Mouse (Mus musculus) limb, embryonic 10.5 days (tissue): ENCODE data around the gene Zfp536. TPM values are rescaled to one million over a fixed set of nuclear protein-coding genes. Genes with fewer than 3 reads are reported as not detected.

Source experiments
- DNase-seq: peaks from one replicate; pipeline ENCODE4 v3.0.0-alpha.2; 2017; ENCODE audit warnings: low spot score
- H3K27ac ChIP-seq: fragments of 300-500 bp; sonication (generic); 2 replicates; pipeline ENCODE4 v1.5.1; 2016; ENCODE audit warnings: mild to moderate bottlenecking
- H3K27me3 ChIP-seq: fragments of 300-500 bp; sonication (generic); 2 replicates; pipeline ENCODE4 v1.6.1; 2016; ENCODE audit warnings: low read depth, mild to moderate bottlenecking; ENCODE audit not compliant: poor library complexity, severe bottlenecking
- H3K36me3 ChIP-seq: fragments of 300-500 bp; sonication (generic); 2 replicates; pipeline ENCODE4 v1.6.1; 2016; ENCODE audit warnings: mild to moderate bottlenecking, moderate library complexity
- H3K4me1 ChIP-seq: fragments of 300-500 bp; sonication (generic); 2 replicates; pipeline ENCODE4 v1.6.1; 2016
- H3K4me3 ChIP-seq: fragments of 300-500 bp; sonication (generic); 2 replicates; pipeline ENCODE4 v1.5.1; 2016; ENCODE audit warnings: mild to moderate bottlenecking, moderate library complexity
- H3K9me3 ChIP-seq: fragments of 300-500 bp; sonication (generic); replicated peaks from 2 replicates; pipeline ENCODE4 v1.6.1; 2016; ENCODE audit warnings: mild to moderate bottlenecking
- WGBS: fragments of 180-500 bp; shearing (Covaris S2); methylation state at CpG from one replicate; pipeline ENCODE4 v1.1.7; 2016; 5-methylcytosine and 5-hydroxymethylcytosine counted together
- polyA plus RNA-seq: library from polyadenylated mRNA; unstranded; fragments of >200 nt; fragmentation: Nextera tagmentation; extraction: Ambion mirVana; gene quantifications from 2 replicates; pipeline ENCODE4 v1.2.1, GENCODE M21; 2016

The Zfp536 gene
- polyA plus RNA-seq, 1 experiment from 2014 or later, result 1.8 TPM

GRCm38 (mm10) chr7:37639740-37640397 is 133.6 kb downstream of the Zfp536 start:
- H3K4me1 ChIP-seq, result peaks cover 26% of the 10 kb centered on the region
- WGBS, result 48% methylated on average over 12 of the region's 12 CpGs
- H3K27me3 ChIP-seq, result 0 out of 2 replicates have a peak, but pooled peaks cover 6% of the 10 kb centered on the region
- H3K9me3 ChIP-seq, result no peaks in the 10 kb centered on the region
- no peaks in the 10 kb centered on the region for H3K36me3 ChIP-seq
- peak overlapping the region; percentile 71 for H3K27ac ChIP-seq
- H3K4me3 ChIP-seq, result 0 out of 2 replicates have a peak overlapping the region, but pooled peaks have one; percentile 8
- DNase-seq, result no peak

GRCm38 (mm10) chr7:37634812-37635211 is 138.6 kb downstream of the Zfp536 start:
- Histone ChIP-seq H3K4me3 (no peak overlapping the region), H3K27ac (no peak overlapping the region), H3K9me3 (no peaks in the 10 kb centered on the region), H3K4me1 (peaks cover 9% of the 10 kb centered on the region), H3K27me3 (0 out of 2 replicates have a peak, but pooled peaks cover 2% of the 10 kb centered on the region), H3K36me3 (no peaks in the 10 kb centered on the region)
- WGBS, result 89% methylated on average over 5 of the region's 5 CpGs
- no peak for DNase-seq

GRCm38 (mm10) chr7:37630410-37630809 is 143.0 kb downstream of the Zfp536 start:
- H3K27ac ChIP-seq, result no peak overlapping the region
- DNase-seq, result no peak
- H3K36me3 ChIP-seq, result no peaks in the 10 kb centered on the region
- WGBS, result 87% methylated on average over 7 of the region's 7 CpGs
- H3K27me3 ChIP-seq, result peaks cover 23% of the 10 kb centered on the region
- peaks cover 4% of the 10 kb centered on the region; the same call in 1 of the 2 replicates for H3K4me1 ChIP-seq
- no peak overlapping the region for H3K4me3 ChIP-seq
- H3K9me3 ChIP-seq, result no peaks in the 10 kb centered on the region

DNA sequence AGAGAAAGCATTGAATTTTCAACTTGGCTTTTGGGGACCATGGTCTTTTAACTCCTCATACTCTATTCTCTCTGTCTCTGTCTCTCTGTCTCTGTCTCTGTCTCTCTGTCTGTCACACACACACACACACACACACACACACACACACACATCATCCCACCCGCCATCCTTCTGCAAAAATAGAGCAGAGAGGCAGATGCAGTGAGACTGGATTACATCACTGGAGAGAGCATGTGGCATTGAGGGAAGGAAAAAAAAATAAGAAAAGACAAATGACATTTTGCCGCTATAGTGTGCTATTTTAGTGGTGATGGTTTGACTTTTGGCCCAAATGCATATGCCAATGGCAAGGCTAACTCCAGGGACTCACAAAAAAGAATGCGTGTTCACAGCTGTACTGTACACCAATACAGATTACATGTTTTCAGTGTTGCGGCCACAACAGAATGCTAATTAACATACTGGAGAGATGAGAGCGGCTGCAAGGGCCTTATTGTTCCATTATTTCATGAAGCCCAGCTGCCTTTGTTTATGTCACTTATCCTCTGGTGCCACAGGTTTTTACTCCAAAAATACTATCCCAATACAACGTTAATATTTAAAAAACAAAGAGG is 145.4 kb downstream of the Zfp536 start:
- Histone ChIP-seq H3K36me3 (no peaks in the 10 kb centered on the region), H3K4me1 (peaks cover 18% of the 10 kb centered on the region), H3K9me3 (no peaks in the 10 kb centered on the region), H3K27ac (no peak overlapping the region), H3K4me3 (no peak overlapping the region), H3K27me3 (peaks cover 47% of the 10 kb centered on the region)
- 89% methylated on average over 6 of the region's 6 CpGs for WGBS
- DNase-seq, result no peak

DNA sequence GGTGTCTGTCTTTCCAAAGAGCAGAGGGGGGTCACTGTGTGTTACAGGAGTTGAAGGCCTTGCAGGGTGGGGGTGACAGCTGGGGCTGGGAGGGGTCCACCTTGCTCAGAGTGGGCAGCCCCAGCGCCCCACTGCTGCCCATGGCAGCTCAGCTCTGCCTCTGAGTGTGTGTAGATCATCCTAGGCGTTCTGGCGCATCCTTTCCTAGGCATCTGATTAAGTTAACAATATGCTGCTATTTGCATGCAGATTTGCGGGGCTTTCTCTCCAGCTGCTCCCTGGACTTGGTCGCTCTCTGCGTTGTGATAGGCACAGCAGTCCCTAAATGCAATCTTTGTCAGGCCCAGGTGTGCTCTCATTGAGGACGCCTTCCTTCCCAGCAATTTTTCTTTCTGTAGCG is 147.7 kb downstream of the Zfp536 start:
- WGBS, result 34% methylated on average over 8 of the region's 8 CpGs
- H3K9me3 ChIP-seq, result no peaks in the 10 kb centered on the region
- no peaks in the 10 kb centered on the region for H3K36me3 ChIP-seq
- H3K4me3 ChIP-seq, result no peak overlapping the region
- no peak overlapping the region for H3K27ac ChIP-seq
- peaks cover 66% of the 10 kb centered on the region for H3K27me3 ChIP-seq
- H3K4me1 ChIP-seq, result peaks cover 18% of the 10 kb centered on the region
- DNase-seq, result no peak

DNA sequence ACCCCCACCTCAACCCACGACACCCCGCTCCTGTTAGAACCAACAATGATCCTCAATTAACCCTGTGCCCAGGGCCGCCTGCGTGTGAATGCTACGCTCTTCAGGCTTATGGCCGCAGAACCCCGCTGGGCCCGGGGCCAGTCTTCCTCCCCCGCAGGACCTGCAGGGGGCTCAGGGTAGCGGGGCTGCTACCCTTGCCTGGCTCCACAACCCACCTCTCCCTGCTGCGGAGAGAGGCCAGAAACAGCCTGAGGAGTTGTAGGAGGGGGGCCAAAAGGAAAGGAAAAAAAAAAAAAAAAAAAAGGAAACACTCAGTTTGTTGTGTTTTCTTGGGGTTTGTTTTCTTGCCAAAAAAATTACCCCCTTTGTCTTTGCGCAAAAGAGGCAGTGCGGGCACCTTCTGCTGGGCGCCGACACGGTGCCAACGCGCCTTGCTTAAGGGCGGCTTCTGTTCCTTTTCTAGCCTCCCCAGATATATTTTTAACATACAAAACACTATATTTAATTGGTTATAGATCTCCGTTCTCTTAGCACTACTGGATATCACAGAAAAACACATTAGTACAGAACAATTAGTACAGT is 148.6 kb downstream of the Zfp536 start:
- no peaks in the 10 kb centered on the region for H3K36me3 ChIP-seq
- WGBS, result 7% methylated on average over 20 of the region's 20 CpGs
- peaks cover 67% of the 10 kb centered on the region for H3K27me3 ChIP-seq
- no peak for DNase-seq
- peak overlapping the region; percentile 74 for H3K27ac ChIP-seq
- no peaks in the 10 kb centered on the region for H3K9me3 ChIP-seq
- peak overlapping the region; percentile 57 for H3K4me3 ChIP-seq
- H3K4me1 ChIP-seq, result peaks cover 18% of the 10 kb centered on the region

- H3K27ac ChIP-seq, result peak overlapping the region; percentile 74
- H3K9me3 ChIP-seq, result no peaks in the 10 kb centered on the region
- DNase-seq, result peak; percentile 59
- peak overlapping the region; percentile 57 for H3K4me3 ChIP-seq
- WGBS, result 3% methylated on average over 62 of the region's 62 CpGs
- peaks cover 14% of the 10 kb centered on the region for H3K4me1 ChIP-seq
- H3K27me3 ChIP-seq, result peaks cover 67% of the 10 kb centered on the region
- H3K36me3 ChIP-seq, result no peaks in the 10 kb centered on the region
These were observed 149.3 kb downstream of the Zfp536 start for GRCm38 (mm10) chr7:37623903-37624758.

GRCm38 (mm10) chr7:37619254-37619653 is 154.2 kb downstream of the Zfp536 start:
- no peak for DNase-seq
- 57% methylated on average over 7 of the region's 7 CpGs for WGBS

GRCm38 (mm10) chr7:37617880-37618279 is 155.6 kb downstream of the Zfp536 start:
- H3K27ac ChIP-seq, result no peak overlapping the region
- no peaks in the 10 kb centered on the region for H3K36me3 ChIP-seq
- DNase-seq, result no peak
- peaks cover 26% of the 10 kb centered on the region for H3K27me3 ChIP-seq
- no peak overlapping the region for H3K4me3 ChIP-seq
- 89% methylated on average over 2 of the region's 2 CpGs for WGBS
- peaks cover 3% of the 10 kb centered on the region; the same call in 1 of the 2 replicates for H3K4me1 ChIP-seq
- no peaks in the 10 kb centered on the region for H3K9me3 ChIP-seq

More at GRCm38 (mm10) chr7:37619254-37619653, 154.2 kb downstream of the Zfp536 start:
- Histone ChIP-seq H3K4me3 (no peak overlapping the region), H3K4me1 (peaks cover 8% of the 10 kb centered on the region), H3K27ac (no peak overlapping the region), H3K9me3 (no peaks in the 10 kb centered on the region), H3K36me3 (no peaks in the 10 kb centered on the region), H3K27me3 (peaks cover 35% of the 10 kb centered on the region)

DNA sequence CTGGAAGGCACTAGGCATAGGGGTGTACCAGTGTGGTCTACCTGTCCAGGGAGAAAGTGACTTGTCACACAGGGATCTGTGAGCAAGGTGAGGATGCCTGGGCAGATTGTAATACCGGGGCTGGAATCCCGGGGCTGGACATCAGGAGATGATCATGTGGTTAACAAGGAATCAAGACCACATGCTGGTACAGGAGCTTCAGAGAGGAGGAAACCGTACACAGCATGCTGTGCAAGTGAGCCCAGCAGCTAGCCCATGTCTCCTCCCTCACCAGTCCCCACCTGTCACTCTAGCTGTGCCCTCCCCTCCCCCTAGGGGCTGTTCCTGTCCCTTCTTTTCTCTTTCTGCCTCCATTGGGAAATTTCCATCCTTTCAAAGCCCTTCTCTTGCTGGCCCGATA is 157.5 kb downstream of the Zfp536 start:
- no peaks in the 10 kb centered on the region for H3K36me3 ChIP-seq
- no peak overlapping the region for H3K27ac ChIP-seq
- H3K4me3 ChIP-seq, result no peak overlapping the region
- H3K4me1 ChIP-seq, result peaks cover 3% of the 10 kb centered on the region; the same call in 1 of the 2 replicates
- WGBS, result 83% methylated on average over 4 of the region's 4 CpGs
- no peak for DNase-seq
- H3K9me3 ChIP-seq, result no peaks in the 10 kb centered on the region
- peaks cover 8% of the 10 kb centered on the region; the same call in 1 of the 2 replicates for H3K27me3 ChIP-seq

- no peak for DNase-seq
- 53% methylated on average over 10 of the region's 10 CpGs for WGBS
- peaks cover 3% of the 10 kb centered on the region; the same call in 1 of the 2 replicates for H3K4me1 ChIP-seq
- H3K27me3 ChIP-seq, result 0 out of 2 replicates have a peak, but pooled peaks cover 4% of the 10 kb centered on the region
- H3K4me3 ChIP-seq, result no peak overlapping the region
- no peaks in the 10 kb centered on the region for H3K9me3 ChIP-seq
- H3K27ac ChIP-seq, result no peak overlapping the region
- no peaks in the 10 kb centered on the region for H3K36me3 ChIP-seq
These were observed 159.1 kb downstream of the Zfp536 start for GRCm38 (mm10) chr7:37614381-37614780.

GRCm38 (mm10) chr7:37608556-37608955 is 164.9 kb downstream of the Zfp536 start:
- Histone ChIP-seq H3K4me3 (no peak overlapping the region), H3K27ac (no peak overlapping the region), H3K9me3 (0 out of 2 replicates have a peak, but pooled peaks cover 3% of the 10 kb centered on the region), H3K27me3 (0 out of 2 replicates have a peak, but pooled peaks cover 2% of the 10 kb centered on the region), H3K36me3 (no peaks in the 10 kb centered on the region), H3K4me1 (no peaks in the 10 kb centered on the region)
- 96% methylated on average over 14 of the region's 14 CpGs for WGBS
- no peak for DNase-seq
